Mouse (Mus musculus) urinary bladder, postnatal 10 days (tissue): ENCODE measurements around the gene Rap1gap2.

Experiments used
- DNase-seq: peaks from one replicate; pipeline ENCODE4 v3.0.0; 2022; ENCODE audit warnings: low spot score

The Rap1gap2 gene

DNA sequence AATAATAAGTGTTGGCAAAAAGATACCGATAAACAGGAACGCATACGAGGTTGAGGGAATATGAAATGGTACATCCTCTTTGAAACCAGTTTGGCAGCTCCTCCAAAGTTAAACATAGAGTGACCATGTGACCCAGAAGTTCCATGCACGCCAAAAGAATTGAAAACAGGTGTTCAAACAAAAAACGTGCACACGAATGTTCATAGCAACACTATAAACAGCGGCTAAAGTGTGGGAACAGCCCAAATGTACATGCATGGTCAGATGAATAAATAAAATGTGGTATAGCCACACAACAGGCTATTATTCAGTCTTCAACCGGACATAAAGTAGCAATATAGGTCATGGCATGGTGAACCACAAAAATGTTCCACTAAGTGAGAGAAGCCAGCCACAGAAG, 108.2 kb downstream of the Rap1gap2 start:
- DNase-seq, result no peak

DNA sequence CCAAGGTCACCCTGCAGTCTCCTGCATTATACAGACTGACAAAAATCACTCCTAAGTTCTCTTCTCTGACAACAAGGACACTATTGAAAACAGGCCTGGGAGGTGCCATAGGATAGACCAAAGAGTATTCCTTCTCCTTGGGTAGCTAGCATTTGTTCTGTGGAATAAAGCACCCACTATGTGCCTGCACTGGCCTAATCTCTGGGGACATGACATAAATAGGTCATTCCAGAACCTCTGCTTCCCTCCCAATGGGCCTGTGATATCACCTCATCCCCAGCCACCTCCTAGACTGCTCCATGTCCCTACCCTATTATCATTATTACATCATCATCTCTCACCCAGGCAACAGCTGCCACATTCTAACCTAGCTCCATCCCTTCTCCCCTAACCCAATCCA, 108.7 kb downstream of the Rap1gap2 start:
- DNase-seq, result no peak

DNA sequence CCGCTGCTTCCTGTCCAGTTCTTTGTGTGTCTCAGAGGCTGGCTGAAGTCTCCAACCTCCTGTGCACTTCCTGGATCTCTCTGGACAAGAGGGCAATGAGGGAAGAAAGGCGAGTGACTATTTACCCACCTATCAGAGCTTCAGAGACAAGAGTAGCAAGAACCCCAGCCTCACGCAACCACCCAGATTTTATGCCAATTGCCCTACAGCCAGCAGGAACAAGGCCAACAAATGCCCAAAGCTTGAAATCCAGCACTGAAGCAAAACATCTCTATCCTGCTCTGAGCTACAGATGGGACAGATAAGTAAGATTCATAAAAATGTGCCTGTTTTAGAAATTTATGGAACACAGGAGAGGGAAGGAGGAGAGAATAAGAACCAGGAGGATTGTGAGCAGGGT, 109.7 kb downstream of the Rap1gap2 start:
- no peak for DNase-seq

DNA sequence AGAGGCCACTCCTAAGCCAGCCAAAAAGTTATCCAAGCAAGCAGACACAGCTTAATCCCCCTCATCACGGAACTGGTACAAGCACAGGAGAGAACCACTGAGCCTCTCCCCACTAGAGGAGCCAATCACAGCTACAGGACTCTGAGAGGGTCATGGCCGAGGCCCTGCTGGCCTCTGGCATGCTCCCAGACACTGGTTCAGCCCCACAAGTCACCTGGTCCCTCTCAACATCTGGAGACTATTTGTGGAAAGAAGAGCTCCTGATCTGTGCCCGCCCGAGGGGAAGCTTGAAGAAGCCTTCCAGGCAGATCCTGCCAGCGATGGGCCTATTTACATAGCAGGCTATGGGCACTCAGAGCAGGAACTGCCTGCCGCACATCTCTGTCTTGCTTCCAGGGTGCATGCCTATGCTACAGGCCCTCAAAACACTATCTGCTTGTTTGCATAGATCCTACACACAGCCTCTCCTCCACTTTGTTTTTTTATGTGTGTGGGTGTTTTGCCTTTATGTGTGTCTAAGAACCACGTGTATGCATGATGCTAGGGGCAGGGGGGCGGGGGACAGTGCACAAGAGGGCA, 111.1 kb downstream of the Rap1gap2 start:
- no peak for DNase-seq

DNA sequence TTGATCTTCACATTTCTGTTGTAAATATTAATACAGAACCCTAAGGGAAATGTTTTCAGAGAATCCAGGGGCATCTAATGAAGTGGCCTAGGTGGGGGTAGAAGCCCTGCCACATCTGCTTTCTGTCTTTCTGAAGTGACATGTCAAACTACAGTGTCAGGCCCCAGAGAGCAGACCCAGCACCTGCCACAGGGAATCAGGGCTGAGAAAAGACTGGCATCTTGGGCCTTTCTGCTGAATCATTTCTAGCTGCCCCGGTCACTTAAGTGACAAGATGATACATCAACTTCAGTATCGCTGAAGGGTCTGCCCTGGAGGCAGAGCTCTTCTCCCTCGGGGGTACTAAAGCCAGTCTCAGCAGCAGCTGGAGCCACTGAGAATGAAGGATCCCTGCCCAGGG, 111.7 kb downstream of the Rap1gap2 start:
- no peak for DNase-seq

DNA sequence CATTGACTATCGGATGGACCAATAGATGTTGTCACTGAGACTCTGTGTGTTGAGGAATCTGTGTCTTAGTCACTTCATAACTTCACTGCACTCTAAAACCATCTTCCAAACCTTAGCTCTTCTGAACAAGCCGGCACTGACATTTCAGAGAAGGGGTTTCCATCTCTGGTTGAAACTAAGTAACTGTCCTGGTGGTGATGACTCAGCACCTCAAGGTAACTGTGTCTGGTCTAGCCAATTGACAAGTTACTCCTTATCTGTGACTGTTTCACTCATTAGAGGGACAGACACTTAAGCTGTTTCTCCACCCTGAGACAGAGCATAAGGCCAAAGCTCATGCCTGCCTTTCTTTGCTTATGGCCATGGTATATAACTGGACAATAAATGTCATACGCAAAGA, 114.1 kb downstream of the Rap1gap2 start:
- no peak for DNase-seq

DNA sequence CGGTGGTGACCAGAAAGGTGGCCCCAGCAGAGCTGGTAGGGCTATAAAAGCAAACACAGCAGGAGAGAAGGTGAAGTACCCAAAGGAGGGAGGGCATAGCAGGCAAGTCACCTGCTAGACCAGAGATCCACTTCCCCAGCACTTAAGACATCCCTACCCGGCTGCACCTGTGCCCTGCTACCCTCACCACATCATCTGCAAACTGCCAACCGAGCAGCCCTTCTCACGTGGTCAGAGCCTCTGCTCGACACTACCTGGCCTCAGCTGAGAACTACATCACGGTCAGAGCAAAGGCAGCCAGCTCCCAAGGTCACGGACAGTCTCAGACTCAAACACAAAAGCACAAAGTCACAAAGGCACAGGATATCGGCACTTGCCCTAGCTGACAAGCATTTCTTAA, 116.8 kb downstream of the Rap1gap2 start:
- DNase-seq, result no peak

DNA sequence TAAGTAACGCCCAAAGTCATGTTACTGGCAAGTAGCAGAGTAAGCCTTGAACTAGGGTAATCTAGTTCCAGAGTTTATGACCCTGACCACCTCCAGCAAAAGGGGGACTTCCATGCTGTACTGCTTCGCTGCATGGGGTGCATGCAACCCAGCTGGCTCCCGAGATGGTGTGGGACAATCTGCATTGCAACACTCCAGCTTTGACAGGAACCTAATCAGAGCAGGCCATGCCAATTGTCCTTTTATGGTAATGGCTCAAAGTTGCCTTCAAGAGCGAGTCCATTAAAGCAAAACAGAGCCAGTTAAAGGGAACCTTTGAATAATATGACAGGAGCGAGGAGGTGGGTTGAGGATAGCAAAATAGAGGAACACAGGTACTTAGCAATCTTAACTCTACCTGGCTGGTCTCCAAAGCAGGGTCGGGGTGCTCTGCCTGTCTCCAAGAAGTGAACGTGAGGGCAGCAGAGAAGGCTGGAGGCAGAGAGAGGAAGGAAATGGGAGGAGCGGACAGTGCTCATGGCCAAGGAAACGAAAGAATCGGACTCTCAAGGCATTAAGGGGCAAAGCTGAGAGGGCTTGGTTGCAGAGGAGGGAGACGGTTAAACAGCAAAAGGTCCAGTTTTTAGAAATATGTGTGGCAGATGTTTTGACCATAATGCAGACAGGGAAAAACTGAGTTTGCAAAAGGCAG, 117.4 kb downstream of the Rap1gap2 start:
- no peak for DNase-seq

DNA sequence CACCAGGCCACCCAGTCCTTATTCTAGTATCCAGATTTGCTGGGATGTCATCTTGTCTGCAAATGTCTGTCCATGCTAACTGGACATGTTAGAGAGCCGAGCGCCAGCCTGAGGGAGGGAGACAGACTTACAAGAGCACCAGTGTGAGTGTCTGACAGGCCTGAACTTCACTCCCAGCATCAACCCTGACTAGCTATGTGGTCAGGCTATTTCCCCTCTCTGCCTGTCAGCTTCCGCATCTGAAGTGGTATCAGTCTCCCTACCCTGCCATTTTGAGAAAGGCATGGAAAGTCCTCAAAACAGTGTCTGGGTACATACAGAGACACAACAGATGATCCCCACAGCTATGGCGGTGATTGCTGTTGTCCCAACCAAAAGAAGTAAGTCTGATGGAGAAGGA, 119.6 kb downstream of the Rap1gap2 start:
- DNase-seq, result no peak

DNA sequence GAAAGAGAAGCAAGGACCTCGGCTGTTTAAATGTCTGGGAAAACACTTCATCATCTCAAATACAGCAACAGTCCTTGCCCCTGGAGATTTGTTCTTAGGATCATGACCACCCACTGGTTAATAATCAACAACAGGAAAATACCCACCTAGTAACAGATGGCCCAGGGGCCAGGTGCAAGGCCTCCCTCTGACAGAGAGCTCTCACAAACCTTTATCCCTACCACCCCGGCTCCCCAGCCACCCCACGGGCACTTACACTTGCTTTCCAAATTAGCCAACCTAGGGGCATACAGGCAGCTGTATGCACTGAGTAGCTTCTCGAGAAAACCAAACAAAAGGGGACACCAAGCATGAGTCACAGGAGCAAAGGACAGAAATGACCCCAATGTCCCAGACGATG, 121.5 kb downstream of the Rap1gap2 start:
- no peak for DNase-seq

DNA sequence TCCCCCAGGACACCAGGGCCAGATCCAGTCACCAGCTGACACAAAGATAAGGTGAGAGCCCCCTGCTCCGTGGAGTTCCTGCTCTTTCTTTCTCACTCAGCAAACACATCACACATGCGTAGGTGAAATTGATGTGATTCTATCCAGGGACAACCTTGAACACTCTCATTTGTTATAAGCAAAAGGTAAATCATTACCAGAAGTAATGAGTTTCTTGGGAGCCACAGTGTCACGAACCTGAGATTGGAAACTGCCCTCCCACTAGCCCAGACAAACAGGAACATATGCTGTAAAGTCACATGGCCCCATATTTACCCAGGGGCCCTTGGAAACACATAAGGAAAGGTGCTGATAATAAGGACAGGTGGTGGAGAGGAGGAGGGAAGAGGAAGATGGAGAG, 122.8 kb downstream of the Rap1gap2 start:
- no peak for DNase-seq

DNA sequence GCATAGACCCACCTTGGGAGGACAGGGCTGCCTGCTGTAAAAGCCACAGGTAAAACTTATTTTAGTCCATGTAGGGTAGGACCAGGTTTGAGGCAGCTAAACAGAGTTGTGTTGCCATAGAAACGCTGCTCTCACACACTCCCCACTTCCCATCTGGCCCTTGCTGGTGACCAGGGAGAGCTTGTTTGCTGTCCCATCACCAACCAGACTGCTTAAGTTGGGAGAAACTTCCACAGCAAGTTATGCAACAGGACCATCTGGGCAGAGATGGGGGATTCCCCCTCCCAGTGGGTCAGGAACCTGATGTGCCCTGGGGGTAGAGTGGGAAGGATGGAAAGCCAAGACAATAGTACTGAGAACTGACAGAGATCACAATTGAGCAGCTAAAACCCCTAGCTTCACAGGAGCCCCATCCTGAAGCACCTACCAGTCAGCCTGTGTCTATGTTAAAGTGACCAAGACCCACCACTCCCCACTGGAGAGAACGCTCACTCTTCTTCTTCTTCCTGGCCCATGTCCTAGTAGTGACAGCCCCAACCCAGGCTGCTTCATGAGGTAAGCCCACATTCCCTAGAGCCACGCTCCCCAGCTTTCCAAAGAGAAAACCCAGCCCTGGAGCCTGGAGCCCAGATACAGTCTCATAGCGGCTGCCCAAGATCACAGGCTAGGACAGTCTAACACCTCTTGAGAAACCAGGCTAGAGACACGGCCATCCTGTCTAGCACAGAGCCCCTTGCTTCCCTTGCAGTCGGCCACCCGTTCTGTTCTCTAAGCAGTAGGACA, 125.1 kb downstream of the Rap1gap2 start:
- no peak for DNase-seq

DNA sequence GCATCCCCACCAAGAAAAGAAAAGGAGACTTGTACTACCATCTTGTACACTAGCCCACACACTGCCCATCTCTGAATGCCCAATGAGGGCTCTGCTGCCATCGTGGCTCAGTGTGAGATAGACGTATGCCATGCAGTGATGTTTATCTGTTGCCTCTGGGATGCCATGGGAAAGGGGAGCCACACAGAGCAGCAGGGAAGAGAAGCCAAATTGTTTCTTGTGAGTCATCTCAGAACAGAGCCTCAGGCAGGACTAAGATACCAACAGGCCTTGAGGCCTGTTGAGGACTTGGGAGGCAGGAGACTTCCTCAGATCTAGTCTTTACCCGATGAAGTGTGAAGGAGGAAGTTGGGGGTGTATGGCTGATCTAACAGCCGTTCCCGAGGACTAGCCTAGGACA, 126.8 kb downstream of the Rap1gap2 start:
- DNase-seq, result no peak

DNA sequence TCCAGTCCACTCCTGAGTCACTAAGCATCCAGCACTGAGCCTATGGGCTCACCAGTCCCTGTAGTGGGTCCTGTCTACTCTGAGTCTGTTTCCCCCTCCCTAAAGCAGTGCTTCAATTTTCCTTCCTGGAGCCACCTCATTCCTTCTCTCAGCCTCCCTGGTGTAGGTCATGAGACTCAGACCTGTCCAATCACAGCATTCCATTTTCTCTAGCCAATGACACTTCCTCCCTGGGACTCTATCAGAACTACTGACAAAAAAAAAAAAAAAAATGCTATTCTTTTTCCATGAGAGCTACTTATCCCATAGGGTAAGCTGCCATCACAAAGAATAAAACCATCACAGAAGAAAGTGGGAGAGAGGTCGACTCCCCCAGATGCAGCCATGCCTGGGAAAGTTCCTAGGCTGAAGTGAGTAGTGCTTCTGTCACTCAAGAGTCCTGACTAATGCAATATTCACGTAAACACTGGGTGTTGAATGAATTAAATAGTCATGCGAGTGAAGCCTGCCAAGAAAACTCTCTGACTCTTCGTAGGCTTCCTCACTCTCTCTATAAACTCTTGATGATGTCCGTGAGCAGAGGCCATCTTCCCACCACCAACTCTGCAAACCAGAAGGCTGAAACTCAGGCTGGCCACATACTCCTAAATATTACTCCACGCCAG, 127.4 kb downstream of the Rap1gap2 start:
- no peak for DNase-seq

DNA sequence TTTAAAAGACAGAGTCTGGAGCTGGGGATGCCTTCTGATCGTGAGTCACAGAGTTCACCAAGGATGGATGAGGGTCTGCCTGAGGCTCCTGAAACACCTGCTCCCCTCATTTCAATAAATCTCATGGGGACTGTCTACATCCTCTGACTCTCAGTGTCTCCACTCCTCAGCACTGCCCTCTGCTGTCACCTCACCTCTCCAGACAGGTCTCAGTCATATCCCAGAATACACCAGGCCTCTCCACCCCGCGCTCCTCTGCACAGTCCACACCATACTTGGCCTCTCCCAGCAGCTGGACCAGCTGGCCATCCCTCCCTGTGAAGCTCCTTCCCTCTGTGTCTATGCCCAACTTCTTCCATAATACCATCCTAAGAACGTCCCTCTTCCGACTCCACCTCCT, 128.9 kb downstream of the Rap1gap2 start:
- no peak for DNase-seq

DNA sequence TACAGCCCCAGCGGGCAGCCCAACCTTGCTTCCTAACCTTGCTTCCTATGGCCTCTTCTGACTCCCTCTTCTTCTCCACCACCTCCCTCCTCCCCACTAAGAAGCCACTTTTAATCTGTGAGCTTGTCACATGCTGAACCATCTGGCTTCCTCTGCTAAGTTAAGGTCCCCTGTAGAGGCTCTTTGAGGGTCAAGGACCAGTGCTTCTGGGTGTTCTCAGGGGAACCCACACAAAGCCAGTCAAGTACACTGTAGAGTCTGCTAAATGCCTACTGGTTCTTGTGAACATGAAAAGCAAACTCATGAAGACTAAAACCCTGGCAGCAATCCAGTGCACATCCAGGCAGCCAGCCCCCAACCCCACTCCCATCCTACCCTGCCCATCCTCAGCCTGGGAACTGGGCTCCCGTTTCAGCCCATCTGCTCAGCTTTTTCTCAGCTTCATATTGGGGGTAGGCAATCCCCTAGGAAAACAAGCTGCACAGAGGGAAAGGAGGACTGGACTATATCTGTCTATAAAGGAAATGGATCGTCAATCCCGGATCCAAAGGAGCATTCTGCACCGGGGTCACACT, 130.9 kb downstream of the Rap1gap2 start:
- DNase-seq, result no peak

DNA sequence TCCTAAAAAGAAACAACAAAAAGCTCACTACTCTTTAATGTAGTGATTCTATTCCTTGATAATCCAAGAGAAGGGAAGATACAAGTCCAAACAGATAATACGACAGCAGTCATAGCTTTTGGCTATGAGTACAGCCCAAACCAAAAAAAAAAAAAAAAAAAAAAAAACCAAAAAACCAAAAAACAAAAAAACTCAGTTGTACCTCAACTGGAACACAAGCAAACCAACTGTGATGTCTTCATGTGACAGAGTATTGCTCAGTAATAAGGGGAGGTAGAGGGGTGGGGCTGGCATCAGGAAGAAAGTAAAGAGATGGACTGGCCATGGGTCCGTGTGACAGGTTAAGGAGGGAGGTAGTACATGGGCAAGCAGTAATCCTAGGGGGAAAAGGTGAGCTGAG, 131.8 kb downstream of the Rap1gap2 start:
- DNase-seq, result no peak

DNA sequence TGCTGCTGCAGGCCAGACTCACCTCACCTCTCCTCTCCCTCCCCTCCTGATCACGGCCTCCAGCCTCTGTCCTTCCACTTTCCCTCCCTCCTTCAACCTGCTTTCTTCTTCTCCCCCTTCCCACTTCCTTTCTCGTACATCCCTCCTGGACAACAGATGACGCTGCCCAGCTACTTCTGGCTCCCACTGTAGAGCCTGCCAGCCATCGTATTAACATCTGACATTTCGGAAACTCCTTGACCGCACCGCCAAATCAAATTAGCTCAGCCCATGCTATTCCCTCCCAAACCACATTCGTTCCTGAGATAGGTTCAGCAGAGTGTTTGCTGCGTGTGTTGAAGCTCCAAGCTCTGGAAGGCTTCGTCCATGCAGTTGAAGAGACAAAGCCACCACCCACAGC, 138.0 kb downstream of the Rap1gap2 start:
- DNase-seq, result no peak

DNA sequence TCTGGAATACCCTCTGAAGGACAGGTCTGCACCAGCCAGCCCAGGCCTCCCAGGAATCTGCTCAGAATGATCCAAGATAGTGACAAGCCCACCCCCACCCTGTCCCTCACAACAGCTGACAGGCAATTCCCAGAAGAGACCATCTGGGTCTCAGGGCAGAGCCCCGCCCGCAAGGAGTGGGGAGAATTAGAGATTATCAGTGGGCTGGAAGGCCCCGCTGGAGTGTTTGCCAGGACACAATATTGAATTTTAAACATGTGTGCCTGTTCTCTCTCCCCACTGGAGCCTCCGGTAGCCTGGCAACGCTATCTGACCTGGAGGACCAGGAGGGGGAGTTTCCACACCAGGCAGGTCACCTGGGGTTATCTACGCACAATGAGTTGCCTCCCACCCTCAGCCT, 142.5 kb downstream of the Rap1gap2 start:
- no peak for DNase-seq

DNA sequence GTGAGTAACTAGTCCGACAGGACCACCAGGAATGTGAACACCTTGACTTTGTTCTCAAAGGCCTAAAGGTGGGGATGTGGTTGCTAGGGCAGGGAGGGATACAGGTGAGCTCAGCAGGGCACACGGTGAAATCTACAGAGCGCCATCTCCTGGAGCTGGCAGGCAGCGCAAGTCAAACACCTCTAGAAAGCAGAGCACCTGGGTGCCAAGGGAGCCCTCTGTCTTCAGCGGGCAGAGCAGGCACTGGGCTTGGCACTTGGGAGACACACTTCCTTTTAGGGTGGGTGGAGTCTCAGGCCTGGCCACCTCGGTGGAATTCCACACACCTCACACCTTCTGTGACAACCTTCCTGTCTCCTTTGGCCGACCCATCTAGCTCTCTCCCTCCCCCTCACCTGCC, 145.0 kb downstream of the Rap1gap2 start:
- no peak for DNase-seq

DNA sequence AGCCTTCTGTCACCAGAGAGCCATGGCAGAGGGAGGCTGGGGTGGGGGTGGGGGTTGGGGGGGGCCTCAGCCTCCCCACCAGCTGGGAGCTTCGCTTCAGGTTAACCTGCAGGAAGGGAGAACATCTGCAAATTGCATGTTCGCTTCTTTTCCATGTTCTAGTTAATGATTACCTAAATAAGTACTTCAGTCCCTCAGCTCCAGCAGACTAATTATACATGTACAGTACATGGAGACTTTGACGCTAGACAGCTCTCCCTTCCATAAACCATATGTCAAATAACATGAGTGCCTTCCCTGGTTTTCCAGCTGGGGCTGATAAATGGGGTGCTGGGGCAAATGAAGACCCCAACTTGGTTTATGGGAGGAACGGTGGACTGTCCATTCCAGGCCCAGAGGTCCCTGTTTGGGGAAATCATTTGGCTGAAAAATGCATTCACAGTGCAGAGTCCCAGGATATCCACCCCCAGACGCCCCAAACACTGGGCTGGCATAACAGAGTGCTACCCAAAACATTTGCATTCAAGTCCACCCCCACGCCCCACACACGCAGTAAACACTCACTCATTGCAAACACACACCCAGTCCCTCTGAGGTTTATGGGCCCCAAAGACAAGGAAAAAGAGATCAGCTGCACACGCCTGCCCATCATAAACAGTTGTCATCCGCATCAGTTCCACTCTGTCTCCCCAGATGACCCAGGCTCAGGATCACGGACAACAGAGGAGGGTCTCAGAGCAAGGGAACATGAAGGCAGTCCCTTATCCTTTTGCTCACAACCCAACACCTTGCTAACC, 146.3 kb downstream of the Rap1gap2 start:
- no peak for DNase-seq

DNA sequence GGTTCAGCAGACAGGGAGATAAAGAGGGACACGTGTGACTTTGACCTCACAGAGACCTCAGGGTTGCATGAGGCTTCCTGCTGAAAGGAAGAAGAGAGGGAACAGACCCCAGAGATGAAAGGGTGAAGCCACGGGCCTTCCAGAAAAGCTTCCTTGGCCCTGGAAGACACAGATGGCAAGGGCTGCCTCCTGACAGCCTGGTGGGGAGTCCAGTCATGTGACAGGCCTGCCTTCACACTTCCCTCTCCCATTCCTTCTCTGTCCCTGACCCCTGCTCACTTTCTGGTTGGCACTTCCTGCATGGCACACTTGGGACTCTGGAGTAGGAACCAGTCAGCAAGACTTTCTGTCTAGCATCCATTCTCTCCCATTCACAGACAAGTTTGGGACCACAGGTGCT, 148.1 kb downstream of the Rap1gap2 start:
- no peak for DNase-seq
